Mouse (Mus musculus) liver, postnatal 0 days (tissue): ENCODE measurements around the gene Spsb4.

ENCODE experiments used
- CTCF ChIP-seq: sonication (generic); IDR thresholded peaks from 2 replicates; pipeline ENCODE4 v1.5.1; 2016; ENCODE audit warnings: antibody characterized with exemption, low read depth
- EP300 ChIP-seq: IDR thresholded peaks from 2 replicates; pipeline ENCODE4 v1.6.1; 2016; ENCODE audit warnings: antibody characterized with exemption, low read depth, mild to moderate bottlenecking

DNA sequence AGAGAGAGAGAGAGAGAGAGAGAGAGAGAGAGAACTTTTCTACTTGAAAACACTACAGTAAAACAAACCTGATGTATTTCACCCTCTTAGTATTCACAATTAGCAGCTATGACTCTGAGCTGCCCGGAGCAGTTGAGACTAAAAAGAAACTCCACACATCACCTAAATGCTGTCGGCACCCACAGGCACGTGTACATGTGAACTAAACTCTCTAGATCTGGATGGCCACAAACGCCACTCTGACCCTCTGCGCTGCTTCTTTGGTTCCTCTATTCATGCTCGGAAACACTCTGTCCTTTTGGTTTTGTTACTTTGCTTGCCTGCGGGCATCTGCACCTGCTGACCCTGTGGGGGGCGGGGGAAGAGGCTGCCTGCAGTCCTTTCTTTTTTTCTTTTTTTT, 23.0 kb upstream of the Spsb4 start:
- TF ChIP-seq CTCF (no peak), EP300 (no peak)
